Mouse (Mus musculus) activated CD4-positive, CD25-positive, alpha-beta regulatory T cell, adult 9 weeks (primary cell): Measurements from ENCODE around the gene Dpp4. TPM values are rescaled to one million over a fixed set of nuclear protein-coding genes. Genes with fewer than 3 reads are reported as not detected.

Experiments used
- polyA plus RNA-seq: library from polyadenylated mRNA; unstranded; fragments of 100-300 nt; shearing (Covaris generic); gene quantifications from one replicate; pipeline ENCODE4 v1.2.1, GENCODE M21; 2017

Dpp4 gene
- 163 TPM for polyA plus RNA-seq

GRCm38 (mm10) chr2:62412081-62412821 is at the start of gene Dpp4:
TSS of gene Dpp4 (minus strand) at chr2:62412231.

Other genes starting within 250 kb of the Dpp4 start
- gene Gcg, start 71.4 kb upstream of the Dpp4 start, polyA plus RNA-seq, result not detected
- gene Fap, start 161.8 kb upstream of the Dpp4 start, polyA plus RNA-seq, result 0.27 TPM
- 25.7 TPM for gene Ifih1, start 234.0 kb upstream of the Dpp4 start, polyA plus RNA-seq